Mouse (Mus musculus): ENCODE measurements at regions not wholly inside any gene's neighbourhood (a gene's known extent, or its start where the extent isn't known, plus 50 kb on each side); places are given as distances from the start of the nearest gene placed in this dataset.

DNA sequence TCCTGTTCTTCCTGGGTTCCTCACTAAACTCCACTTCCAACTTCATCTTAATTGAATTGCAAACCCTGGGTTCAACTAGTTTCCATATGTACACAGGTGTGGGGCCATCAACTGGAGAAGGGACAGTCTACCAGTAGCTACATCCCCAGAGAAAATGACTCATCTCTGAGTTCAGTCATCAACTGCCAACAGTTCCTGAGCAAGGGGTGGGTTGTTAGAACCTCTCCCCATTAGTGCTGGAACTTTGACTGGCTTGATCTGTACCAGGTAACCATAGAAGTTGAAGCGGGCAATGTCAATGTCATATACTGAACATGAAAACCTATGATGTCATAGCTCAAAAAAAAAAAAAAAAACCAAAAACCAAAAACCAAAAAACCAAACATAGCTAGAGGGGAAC is 69.8 kb downstream of the Gm21750 start:
- no peaks in the 10 kb centered on the region for H3K36me3 ChIP-seq (ENCODE audit: poor library complexity, severe bottlenecking)
- H3K4me3 ChIP-seq, result no peak overlapping the region
- no peaks in the 10 kb centered on the region for H3K27me3 ChIP-seq
- H3K9me3 ChIP-seq (replicated peaks), result no peaks in the 10 kb centered on the region
- WGBS, result 97% methylated on average over 1 of the region's 1 CpGs
- ATAC-seq, result no peak
- H3K4me1 ChIP-seq, result peaks cover 4% of the 10 kb centered on the region
- no peak overlapping the region for H3K4me2 ChIP-seq
- no peak overlapping the region for H3K9ac ChIP-seq
- H3K27ac ChIP-seq, result no peak overlapping the region

DNA sequence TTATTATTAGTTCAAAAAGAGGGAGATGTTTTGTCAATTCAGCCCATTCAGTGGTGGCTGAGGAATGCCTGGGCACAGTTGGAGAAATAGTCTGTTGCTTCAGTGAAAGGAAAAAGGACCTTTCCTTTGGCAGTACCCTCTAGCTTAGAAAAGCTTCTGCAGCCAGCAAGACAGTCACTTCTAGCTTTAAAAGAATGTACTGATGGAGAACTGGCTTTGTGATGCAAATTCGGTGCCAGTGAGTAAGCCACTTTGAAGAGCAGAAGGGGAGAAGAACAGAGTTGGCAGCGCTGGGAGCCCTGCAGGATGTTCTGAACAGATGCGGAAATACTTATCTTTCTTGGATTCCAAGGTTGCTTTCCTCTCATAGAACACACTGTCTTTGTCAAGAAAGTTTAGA is 71.1 kb downstream of the Gm21750 start:
- ATAC-seq, result no peak
- H3K9me3 ChIP-seq (replicated peaks), result no peaks in the 10 kb centered on the region
- WGBS, result 27% methylated on average over 3 of the region's 3 CpGs
- no peak overlapping the region for H3K4me2 ChIP-seq
- H3K4me3 ChIP-seq, result no peak overlapping the region
- H3K4me1 ChIP-seq, result peaks cover 4% of the 10 kb centered on the region
- no peak overlapping the region for H3K9ac ChIP-seq
- H3K36me3 ChIP-seq (ENCODE audit: poor library complexity, severe bottlenecking), result no peaks in the 10 kb centered on the region
- H3K27me3 ChIP-seq, result no peaks in the 10 kb centered on the region
- no peak overlapping the region for H3K27ac ChIP-seq

DNA sequence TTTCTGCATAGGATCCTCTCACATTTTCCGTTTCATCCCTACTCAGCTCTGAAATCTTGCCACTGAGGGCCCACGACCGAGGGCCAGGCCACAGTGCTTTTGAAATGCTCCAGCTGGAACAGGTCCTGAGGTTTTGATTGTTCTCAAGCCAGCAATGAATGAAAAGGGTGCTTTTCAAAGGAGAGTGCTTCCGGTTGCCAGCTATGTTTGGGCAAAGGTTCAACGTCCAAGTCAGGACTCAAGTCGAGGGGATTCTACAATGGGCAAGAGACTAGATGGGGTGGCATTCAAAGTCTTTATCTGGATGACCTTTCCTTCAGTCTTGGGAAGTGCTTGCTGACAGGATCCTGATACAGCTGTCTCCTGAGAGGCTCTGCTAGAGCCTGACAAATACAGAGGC is 89.8 kb downstream of the Gm21750 start:
- 75% methylated on average over 6 of the region's 6 CpGs for WGBS
- Histone ChIP-seq H3K36me3 (ENCODE audit: poor library complexity, severe bottlenecking) (no peaks in the 10 kb centered on the region), H3K4me2 (no peak overlapping the region), H3K4me1 (no peaks in the 10 kb centered on the region), H3K27me3 (no peaks in the 10 kb centered on the region), H3K27ac (no peak overlapping the region), H3K9ac (no peak overlapping the region), H3K4me3 (no peak overlapping the region), H3K9me3 (replicated peaks) (no peaks in the 10 kb centered on the region)
- ATAC-seq, result no peak

DNA sequence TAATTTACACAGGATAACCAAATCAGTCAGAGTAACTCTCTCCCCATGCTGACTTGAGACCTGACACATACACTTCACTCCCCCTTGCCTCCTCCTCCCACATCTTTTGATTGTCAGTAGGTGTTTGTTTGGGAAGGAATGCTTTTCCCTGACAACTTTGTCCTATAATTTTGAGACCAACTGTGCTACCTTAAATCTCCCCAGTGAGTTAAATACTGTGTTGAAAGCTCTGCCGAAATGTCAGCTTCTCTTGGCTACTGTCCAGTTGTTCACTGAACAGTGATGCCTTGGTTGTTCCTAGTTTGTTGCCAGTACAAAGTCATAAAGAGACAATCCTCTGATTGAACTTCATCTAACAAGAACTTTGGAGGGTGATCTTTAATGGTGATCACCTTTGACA is 99.0 kb downstream of the Gm21750 start:
- Histone ChIP-seq H3K4me3 (no peak overlapping the region), H3K9ac (no peak overlapping the region), H3K4me2 (no peak overlapping the region), H3K27me3 (no peaks in the 10 kb centered on the region), H3K4me1 (no peaks in the 10 kb centered on the region), H3K9me3 (replicated peaks) (no peaks in the 10 kb centered on the region; the same call in 1 of the 2 replicates), H3K27ac (no peak overlapping the region), H3K36me3 (ENCODE audit: poor library complexity, severe bottlenecking) (no peaks in the 10 kb centered on the region)
- ATAC-seq, result no peak
- WGBS, result 45% methylated on average over 1 of the region's 1 CpGs

DNA sequence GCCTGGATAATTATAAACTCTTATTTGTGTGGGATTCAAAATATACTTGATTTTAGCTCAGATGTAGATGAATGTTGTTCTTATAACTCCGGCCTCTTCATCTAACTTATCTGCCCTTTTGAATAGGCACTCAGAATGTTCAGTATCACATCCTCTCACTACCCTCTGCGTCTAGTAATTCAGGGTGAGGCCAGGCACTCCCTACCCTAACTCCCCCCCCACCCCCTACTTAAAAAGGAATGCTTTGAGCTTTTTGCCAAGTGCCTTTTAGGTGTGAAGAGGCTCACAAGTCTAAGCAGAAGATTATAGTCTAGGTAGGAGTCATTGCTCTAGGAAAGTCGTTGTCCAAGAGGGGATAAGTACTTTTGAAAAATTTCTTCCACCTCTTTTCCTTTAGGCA is 111.9 kb downstream of the Gm21750 start:
- H3K36me3 ChIP-seq (ENCODE audit: poor library complexity, severe bottlenecking), result no peaks in the 10 kb centered on the region
- no peaks in the 10 kb centered on the region for H3K27me3 ChIP-seq
- no peak for ATAC-seq
- WGBS, result 72% methylated on average over 3 of the region's 3 CpGs
- no peaks in the 10 kb centered on the region for H3K9me3 ChIP-seq (replicated peaks)
- no peaks in the 10 kb centered on the region for H3K4me1 ChIP-seq
- no peak overlapping the region for H3K9ac ChIP-seq
- no peak overlapping the region for H3K27ac ChIP-seq
- H3K4me3 ChIP-seq, result no peak overlapping the region
- no peak overlapping the region for H3K4me2 ChIP-seq

DNA sequence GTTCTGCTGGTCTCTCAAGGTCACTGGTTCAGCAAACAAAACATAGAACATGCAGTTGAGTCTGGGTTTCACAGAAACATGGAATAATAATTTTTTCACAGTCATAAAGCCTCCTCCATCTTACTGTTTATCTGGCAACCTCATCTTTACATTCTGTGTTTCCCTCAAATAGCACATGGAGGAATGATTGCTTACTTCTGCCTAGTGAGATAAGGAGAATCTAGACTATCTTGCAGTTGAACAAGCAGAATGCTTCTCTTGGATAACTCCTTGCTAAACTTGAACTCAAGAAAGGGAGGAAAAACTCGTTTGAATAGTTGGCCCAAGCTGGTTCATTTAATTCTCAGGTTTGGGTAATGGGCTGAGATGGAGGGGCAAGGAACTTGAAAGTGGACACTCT is 112.8 kb downstream of the Gm21750 start:
- no peak overlapping the region for H3K9ac ChIP-seq
- no peak overlapping the region for H3K27ac ChIP-seq
- no peaks in the 10 kb centered on the region for H3K4me1 ChIP-seq
- no peak overlapping the region for H3K4me3 ChIP-seq
- H3K9me3 ChIP-seq (replicated peaks), result no peaks in the 10 kb centered on the region
- H3K4me2 ChIP-seq, result no peak overlapping the region
- 31% methylated on average over 1 of the region's 1 CpGs for WGBS
- no peaks in the 10 kb centered on the region for H3K36me3 ChIP-seq (ENCODE audit: poor library complexity, severe bottlenecking)
- no peaks in the 10 kb centered on the region for H3K27me3 ChIP-seq
- ATAC-seq, result no peak

DNA sequence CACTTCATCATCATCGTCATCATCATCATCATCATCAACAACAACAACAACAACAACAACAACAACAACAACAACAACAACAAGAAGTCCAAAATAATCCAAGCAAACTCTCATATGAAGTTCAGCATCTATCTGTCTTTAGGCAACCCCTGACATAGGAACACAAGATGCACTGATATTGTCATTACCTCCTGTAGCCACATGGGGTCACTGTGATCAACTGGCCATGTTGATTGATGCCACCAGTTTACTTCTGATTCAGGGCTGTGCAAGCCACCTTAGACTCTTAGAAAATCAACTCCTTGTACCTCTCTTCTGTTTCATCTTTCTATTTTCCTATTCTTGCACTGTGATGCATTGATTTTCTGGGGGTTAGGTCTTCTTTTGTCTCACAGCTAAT is 115.0 kb downstream of the Gm21750 start:
- Histone ChIP-seq H3K9ac (no peak overlapping the region), H3K4me1 (no peaks in the 10 kb centered on the region), H3K27me3 (no peaks in the 10 kb centered on the region), H3K4me3 (no peak overlapping the region), H3K36me3 (ENCODE audit: poor library complexity, severe bottlenecking) (no peaks in the 10 kb centered on the region), H3K4me2 (no peak overlapping the region), H3K27ac (no peak overlapping the region), H3K9me3 (replicated peaks) (no peaks in the 10 kb centered on the region)
- 9% methylated on average over 1 of the region's 1 CpGs for WGBS
- peak; percentile 77 for ATAC-seq

DNA sequence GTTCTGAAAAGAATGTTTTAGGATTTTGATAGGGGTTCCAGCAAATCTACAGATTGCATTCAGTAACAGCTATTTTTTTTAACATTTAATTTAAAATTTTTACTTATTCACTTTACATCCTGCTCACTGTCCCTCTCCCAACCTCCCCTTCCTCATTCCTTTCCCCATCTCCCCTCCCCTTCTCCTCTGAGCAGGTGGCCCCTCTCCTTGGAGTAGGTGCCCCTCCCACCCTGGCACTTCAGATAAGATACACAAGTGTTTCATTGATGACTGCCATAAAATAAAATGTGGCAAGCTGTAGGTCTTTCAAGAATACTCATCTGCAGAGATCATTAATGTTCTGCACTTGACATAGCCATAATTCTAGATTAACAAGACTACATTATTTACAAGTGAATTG is 146.1 kb downstream of the Gm21750 start:
- H3K9ac ChIP-seq, result no peak overlapping the region
- no peaks in the 10 kb centered on the region for H3K36me3 ChIP-seq (ENCODE audit: poor library complexity, severe bottlenecking)
- H3K4me3 ChIP-seq, result no peak overlapping the region
- H3K27ac ChIP-seq, result no peak overlapping the region
- no peaks in the 10 kb centered on the region for H3K4me1 ChIP-seq
- H3K4me2 ChIP-seq, result no peak overlapping the region
- no peaks in the 10 kb centered on the region for H3K9me3 ChIP-seq (replicated peaks)
- H3K27me3 ChIP-seq, result no peaks in the 10 kb centered on the region
- no peak for ATAC-seq

DNA sequence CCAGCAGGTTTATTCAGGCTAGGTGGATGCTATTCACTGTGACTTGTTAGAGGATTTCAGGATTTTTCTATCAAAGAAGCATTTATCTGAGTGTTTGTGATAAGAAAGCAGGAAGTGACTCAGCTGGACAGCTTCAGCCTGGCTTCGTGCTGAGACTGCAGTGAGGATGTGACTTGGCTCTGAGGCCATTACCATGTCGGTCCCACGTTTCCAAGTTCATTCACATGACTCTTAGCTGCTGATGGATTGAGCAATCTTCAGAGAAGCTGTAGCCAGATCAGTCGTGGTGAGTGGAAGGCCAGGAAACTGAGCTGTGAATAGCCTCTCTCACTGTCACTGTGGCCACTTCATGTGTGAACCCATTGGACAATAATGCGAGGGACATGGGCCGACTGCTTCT is 177.9 kb downstream of the Gm21750 start:
- ATAC-seq, result no peak
- Histone ChIP-seq H3K4me2 (no peak overlapping the region), H3K36me3 (ENCODE audit: poor library complexity, severe bottlenecking) (no peaks in the 10 kb centered on the region), H3K27me3 (no peaks in the 10 kb centered on the region), H3K4me1 (no peaks in the 10 kb centered on the region), H3K9ac (no peak overlapping the region), H3K9me3 (replicated peaks) (no peaks in the 10 kb centered on the region), H3K27ac (no peak overlapping the region), H3K4me3 (no peak overlapping the region)
- WGBS, result 79% methylated on average over 6 of the region's 6 CpGs

DNA sequence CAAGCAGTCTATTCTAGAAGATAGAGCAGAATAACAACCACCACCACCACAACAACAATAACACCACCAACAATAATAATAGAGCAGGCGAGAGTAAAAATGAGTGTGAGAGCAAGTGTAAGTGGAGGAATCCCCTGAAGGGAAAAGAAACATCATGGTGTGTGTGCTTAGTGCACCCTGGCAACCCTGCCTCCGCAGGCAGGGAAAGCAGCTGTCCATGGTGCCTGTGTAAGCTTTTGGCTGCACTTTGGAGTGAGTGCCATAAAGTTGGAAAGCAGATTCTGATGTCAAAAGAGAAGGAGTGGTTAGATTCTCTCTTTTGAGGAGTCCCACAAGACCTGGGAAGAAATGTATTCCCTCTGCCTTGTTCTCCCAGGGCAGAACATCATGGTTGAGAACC is 200.8 kb downstream of the Gm21750 start:
- no peak overlapping the region for H3K27ac ChIP-seq
- no peak overlapping the region for H3K4me3 ChIP-seq
- H3K9me3 ChIP-seq (replicated peaks), result no peaks in the 10 kb centered on the region
- 63% methylated on average over 2 of the region's 2 CpGs for WGBS
- H3K4me2 ChIP-seq, result no peak overlapping the region
- no peak overlapping the region for H3K9ac ChIP-seq
- ATAC-seq, result no peak
- H3K4me1 ChIP-seq, result no peaks in the 10 kb centered on the region
- H3K27me3 ChIP-seq, result no peaks in the 10 kb centered on the region
- no peaks in the 10 kb centered on the region for H3K36me3 ChIP-seq (ENCODE audit: poor library complexity, severe bottlenecking)

DNA sequence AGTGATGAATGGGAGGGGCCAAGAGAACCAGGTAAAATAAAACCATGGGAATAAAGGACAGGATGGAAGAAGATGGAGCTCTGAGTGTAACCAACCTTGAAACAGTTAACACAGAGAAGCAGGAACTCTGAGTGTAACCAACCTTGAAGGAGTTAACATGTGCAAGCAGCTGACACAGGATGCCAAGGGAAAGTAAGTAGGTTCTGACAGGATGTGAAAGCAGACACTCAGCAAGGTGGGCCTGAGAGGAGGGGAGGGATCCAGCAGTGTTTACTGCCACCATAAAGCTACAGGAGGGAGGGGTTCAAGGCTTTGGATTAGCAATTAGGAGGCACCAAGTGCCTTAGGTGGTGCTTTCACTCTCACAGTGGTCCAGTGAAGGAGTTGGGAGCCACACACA is 213.3 kb downstream of the Gm21750 start:
- H3K9ac ChIP-seq, result no peak overlapping the region
- no peak for ATAC-seq
- H3K9me3 ChIP-seq (replicated peaks), result no peaks in the 10 kb centered on the region
- H3K4me2 ChIP-seq, result no peak overlapping the region
- no peaks in the 10 kb centered on the region for H3K36me3 ChIP-seq (ENCODE audit: poor library complexity, severe bottlenecking)
- H3K4me1 ChIP-seq, result no peaks in the 10 kb centered on the region
- no peaks in the 10 kb centered on the region for H3K27me3 ChIP-seq
- no peak overlapping the region for H3K27ac ChIP-seq
- H3K4me3 ChIP-seq, result no peak overlapping the region

DNA sequence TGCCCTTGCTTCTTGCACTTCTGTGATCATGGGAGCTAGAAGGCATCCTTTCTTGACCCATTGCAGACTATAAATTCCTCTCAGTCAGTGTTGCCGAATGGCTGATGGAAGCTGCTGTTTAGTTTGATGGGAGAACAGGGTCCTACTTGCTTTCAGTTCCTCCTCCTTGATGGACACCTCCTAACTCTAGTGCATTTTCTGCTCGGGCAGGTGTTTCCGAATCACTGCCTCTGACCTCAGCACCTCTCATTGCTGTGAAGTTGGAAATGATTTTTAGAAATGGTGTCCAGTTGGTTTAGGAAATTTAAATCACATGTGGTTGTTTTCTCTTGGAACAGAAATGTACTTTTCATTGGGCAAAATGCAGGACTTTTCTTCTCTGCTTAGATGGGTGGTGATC is 214.9 kb downstream of the Gm21750 start:
- 91% methylated on average over 3 of the region's 3 CpGs for WGBS
- no peaks in the 10 kb centered on the region for H3K36me3 ChIP-seq (ENCODE audit: poor library complexity, severe bottlenecking)
- H3K4me3 ChIP-seq, result no peak overlapping the region
- H3K27ac ChIP-seq, result no peak overlapping the region
- H3K9me3 ChIP-seq (replicated peaks), result no peaks in the 10 kb centered on the region
- ATAC-seq, result no peak
- H3K9ac ChIP-seq, result no peak overlapping the region
- no peak overlapping the region for H3K4me2 ChIP-seq
- H3K27me3 ChIP-seq, result no peaks in the 10 kb centered on the region
- H3K4me1 ChIP-seq, result no peaks in the 10 kb centered on the region

DNA sequence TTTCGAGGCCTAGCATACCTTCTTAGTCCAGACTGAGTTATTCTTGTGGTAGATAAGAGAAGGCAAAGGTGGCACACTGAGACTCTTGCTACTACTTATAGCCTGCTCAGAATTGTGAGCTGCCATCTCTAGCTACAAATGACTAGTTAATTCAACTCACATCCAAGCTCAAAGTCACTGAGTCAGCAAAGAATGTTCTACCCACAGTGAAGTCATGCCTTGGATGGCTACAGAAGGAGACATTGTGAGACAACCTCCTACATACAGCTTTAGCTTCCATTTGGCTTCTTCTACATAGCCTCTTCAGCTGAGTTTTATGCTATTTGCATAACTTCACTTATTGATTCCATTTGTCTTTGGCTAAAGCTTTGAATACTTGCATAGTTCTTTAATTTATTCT is 217.2 kb downstream of the Gm21750 start:
- no peaks in the 10 kb centered on the region for H3K9me3 ChIP-seq (replicated peaks)
- H3K27me3 ChIP-seq, result no peaks in the 10 kb centered on the region
- H3K4me1 ChIP-seq, result no peaks in the 10 kb centered on the region
- H3K4me3 ChIP-seq, result no peak overlapping the region
- ATAC-seq, result no peak
- no peaks in the 10 kb centered on the region for H3K36me3 ChIP-seq (ENCODE audit: poor library complexity, severe bottlenecking)
- 87% methylated on average over 1 of the region's 1 CpGs for WGBS
- H3K4me2 ChIP-seq, result no peak overlapping the region
- H3K27ac ChIP-seq, result no peak overlapping the region
- H3K9ac ChIP-seq, result no peak overlapping the region

Measured in forebrain, embryonic 13.5 days (tissue).